Mouse (Mus musculus) lung, embryonic 16.5 days (tissue): Measurements from ENCODE around the gene Dnmt3l. TPM values are rescaled to one million over a fixed set of nuclear protein-coding genes. Genes with fewer than 3 reads are reported as not detected.
"Not testable (repeated sequence)": the region's sequence is repeated elsewhere in the genome, so short reads cannot be mapped to it uniquely, and the experiment has no call there.

Source experiments
- ATAC-seq: fragments of 200-750 bp; cut with Nextera tagmentation; 2 replicates; pipeline ENCODE4 v1.8.0; 2017; ENCODE audit warnings: low read depth, mild to moderate bottlenecking, moderate library complexity
- H3K27ac ChIP-seq: fragments of 300-500 bp; sonication (generic); 2 replicates; pipeline ENCODE4 v1.5.1; 2014; ENCODE audit warnings: mild to moderate bottlenecking, control low read depth, low read length
- H3K27me3 ChIP-seq: fragments of 300-500 bp; sonication (generic); 2 replicates; pipeline ENCODE4 v1.6.1; 2014; ENCODE audit warnings: low read depth, low read length, mixed read lengths; ENCODE audit not compliant: control insufficient read depth, insufficient read depth
- H3K36me3 ChIP-seq: fragments of 300-500 bp; sonication (generic); 2 replicates; pipeline ENCODE4 v1.6.1; 2014; ENCODE audit warnings: low read length; ENCODE audit not compliant: control insufficient read depth, insufficient read depth
- H3K4me1 ChIP-seq: fragments of 300-500 bp; sonication (generic); replicated peaks from 2 replicates; pipeline ENCODE4 v1.6.1; 2014; ENCODE audit warnings: low read length, mixed read lengths; ENCODE audit not compliant: control insufficient read depth, insufficient read depth
- H3K4me2 ChIP-seq: fragments of 300-500 bp; sonication (generic); 2 replicates; pipeline ENCODE4 v1.6.1; 2014; ENCODE audit warnings: low read depth, low read length, control low read depth
- H3K4me3 ChIP-seq: fragments of 300-500 bp; sonication (generic); 2 replicates; pipeline ENCODE4 v1.5.1; 2014; ENCODE audit warnings: mild to moderate bottlenecking, low read length, control low read depth
- H3K9ac ChIP-seq: fragments of 300-500 bp; sonication (generic); 2 replicates; pipeline ENCODE4 v1.6.1; 2014; ENCODE audit warnings: low read length, control low read depth
- H3K9me3 ChIP-seq: fragments of 300-500 bp; sonication (generic); 2 replicates; pipeline ENCODE4 v1.6.1; 2016; ENCODE audit warnings: low read length; ENCODE audit not compliant: control insufficient read depth
- WGBS: fragments of 180-500 bp; shearing (Covaris S2); extraction: QIAGEN DNeasy Blood & Tissue Kit; methylation state at CpG from one replicate; pipeline ENCODE4 v1.1.7; 2014; 5-methylcytosine and 5-hydroxymethylcytosine counted together
- polyA plus RNA-seq: library from polyadenylated mRNA; unstranded; fragments of >200 nt; fragmentation: Nextera tagmentation; extraction: Ambion mirVana; gene quantifications from 2 replicates; pipeline ENCODE4 v1.2.1, GENCODE M21; 2015

Gene Dnmt3l
- polyA plus RNA-seq, 1 experiment from 2014 or later, result 1.6 TPM

DNA sequence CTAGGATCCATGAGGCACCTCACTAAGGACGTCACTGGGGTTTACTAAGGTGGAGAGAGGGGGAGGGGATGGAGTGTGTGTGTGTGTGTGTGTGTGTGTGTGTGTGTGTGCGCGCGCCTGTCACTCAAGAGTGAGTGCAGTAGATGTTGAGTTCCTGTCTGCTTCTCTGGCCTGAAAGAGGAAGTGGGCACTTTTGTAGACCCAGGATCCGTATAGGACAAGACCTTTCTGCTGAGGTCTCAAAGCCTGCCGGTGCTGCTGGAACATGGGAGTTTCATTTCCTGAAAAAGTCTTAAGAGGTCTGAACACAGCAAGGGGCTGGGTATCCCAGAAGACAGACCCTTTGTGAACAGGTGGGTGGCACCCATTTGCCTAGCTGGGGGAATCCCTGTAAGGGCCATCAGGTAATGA is 45.4 kb downstream of the Dnmt3l start:
- H3K4me3 ChIP-seq, result no peak overlapping the region
- H3K36me3 ChIP-seq, result no peaks in the 10 kb centered on the region
- no peaks in the 10 kb centered on the region for H3K9me3 ChIP-seq
- WGBS, result 75% methylated on average over 6 of the region's 6 CpGs
- H3K4me2 ChIP-seq, result no peak overlapping the region
- H3K27ac ChIP-seq, result no peak overlapping the region
- no peaks in the 10 kb centered on the region for H3K27me3 ChIP-seq
- H3K9ac ChIP-seq, result no peak overlapping the region
- no peak for ATAC-seq
- no peaks in the 10 kb centered on the region for H3K4me1 ChIP-seq

- Histone ChIP-seq H3K4me2 (no peak overlapping the region), H3K27ac (no peak overlapping the region), H3K27me3 (no peaks in the 10 kb centered on the region), H3K4me1 (no peaks in the 10 kb centered on the region), H3K9ac (no peak overlapping the region), H3K4me3 (no peak overlapping the region), H3K36me3 (no peaks in the 10 kb centered on the region), H3K9me3 (no peaks in the 10 kb centered on the region)
- WGBS, result 46% methylated on average over 6 of the region's 6 CpGs
- ATAC-seq, result peak; percentile 26; the same call in 1 of the 2 replicates
Measured at GRCm38 (mm10) chr10:78090246-78090645, 48.5 kb downstream of the Dnmt3l start.

DNA sequence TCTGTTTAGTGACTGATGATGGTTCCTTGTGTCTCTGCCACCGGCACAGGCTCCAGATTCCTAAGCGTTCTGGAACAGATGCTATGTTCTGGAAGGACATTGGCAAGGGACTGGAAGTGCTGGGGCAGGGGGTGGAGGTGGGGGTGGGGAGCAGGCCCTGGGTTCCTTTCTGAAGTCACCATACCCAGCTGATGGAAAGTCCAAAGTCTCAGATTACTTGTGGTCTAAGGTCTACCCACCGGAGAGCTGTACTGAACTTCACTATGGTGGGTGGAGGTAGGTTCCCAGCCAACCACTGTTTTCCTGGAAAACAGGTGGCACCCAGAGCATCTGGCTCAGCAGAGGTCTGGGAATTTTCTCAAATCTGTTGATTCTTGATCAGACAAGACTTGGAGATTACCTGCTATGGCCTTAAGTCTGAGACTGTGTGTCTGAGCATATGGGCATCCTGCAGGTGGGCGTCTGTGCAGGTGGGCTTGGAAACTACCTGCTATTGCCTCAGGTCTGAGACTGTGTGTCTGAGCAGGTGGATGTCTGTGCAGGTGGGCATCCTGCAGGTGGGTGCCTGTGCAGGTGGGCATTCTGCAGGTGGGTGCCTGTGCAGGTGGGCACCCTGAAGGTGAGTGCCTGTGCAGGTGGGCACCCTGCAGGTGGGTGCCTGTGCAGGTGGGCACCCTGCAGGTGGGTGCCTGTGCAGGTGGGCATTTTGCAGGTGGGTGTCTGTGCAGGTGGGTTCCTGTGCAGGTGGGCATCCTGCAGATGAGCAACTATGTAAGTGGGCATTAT is 49.2 kb downstream of the Dnmt3l start:
- Histone ChIP-seq H3K4me1 (no peaks in the 10 kb centered on the region), H3K4me2 (no peak overlapping the region), H3K9ac (no peak overlapping the region), H3K36me3 (no peaks in the 10 kb centered on the region), H3K27me3 (no peaks in the 10 kb centered on the region), H3K27ac (no peak overlapping the region), H3K9me3 (no peaks in the 10 kb centered on the region), H3K4me3 (no peak overlapping the region)
- ATAC-seq, result no peak
- WGBS, result 75% methylated on average over 4 of the region's 4 CpGs

DNA sequence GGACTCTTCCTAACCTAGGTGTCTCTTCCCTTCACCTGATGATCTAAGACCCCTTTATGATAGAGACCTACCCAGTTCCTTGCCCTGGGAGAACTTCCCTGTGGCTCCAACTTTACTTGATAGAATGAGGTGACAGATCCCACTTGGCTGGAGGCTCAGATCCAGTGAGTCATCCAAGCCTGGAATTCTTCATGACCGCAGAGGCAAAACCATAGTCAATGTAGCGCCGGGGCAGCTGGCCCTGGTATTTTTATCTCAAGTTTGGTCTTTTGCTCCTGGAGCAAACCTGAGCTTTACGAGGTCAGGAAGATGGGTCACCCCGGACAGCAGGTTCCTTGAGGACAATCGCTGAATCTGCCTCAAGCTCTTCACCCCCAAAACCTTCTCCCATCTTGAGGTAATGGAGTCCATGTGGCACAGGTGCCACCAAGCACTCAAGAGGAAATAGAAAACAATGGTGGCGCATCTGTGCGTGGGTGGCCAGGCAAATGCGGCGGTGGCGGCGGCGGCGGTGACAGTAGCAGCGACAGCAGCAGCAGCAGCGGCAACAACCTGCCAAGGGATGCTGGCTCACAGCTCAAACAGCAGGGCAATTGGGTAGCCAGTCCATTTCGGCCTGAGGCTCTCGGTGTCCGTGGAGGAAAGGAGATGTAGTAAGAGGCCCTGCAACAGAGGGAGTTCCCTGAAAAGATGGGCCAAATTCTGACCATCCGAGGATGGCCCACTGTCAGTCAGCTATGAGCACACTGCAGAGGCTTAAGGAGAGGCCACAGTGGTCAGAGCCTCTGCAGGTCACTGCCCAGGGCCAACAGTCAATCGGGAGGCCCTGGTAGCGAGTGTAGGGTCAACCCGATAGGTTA is 50.3 kb downstream of the Dnmt3l start:
- Histone ChIP-seq H3K27me3 (no peaks in the 10 kb centered on the region), H3K4me1 (0 out of 2 replicates have a peak, but pooled peaks cover 3% of the 10 kb centered on the region), H3K36me3 (no peaks in the 10 kb centered on the region), H3K9ac (no peak overlapping the region), H3K9me3 (no peaks in the 10 kb centered on the region), H3K4me2 (no peak overlapping the region), H3K4me3 (no peak overlapping the region), H3K27ac (no peak overlapping the region)
- WGBS, result 80% methylated on average over 23 of the region's 23 CpGs
- ATAC-seq, result no peak

GRCm38 (mm10) chr10:78092725-78093029 is 50.9 kb downstream of the Dnmt3l start:
- no peak overlapping the region for H3K4me3 ChIP-seq
- no peak overlapping the region for H3K27ac ChIP-seq
- H3K9ac ChIP-seq, result no peak overlapping the region
- 0 out of 2 replicates have a peak, but pooled peaks cover 3% of the 10 kb centered on the region for H3K4me1 ChIP-seq
- ATAC-seq, result no peak
- H3K36me3 ChIP-seq, result no peaks in the 10 kb centered on the region
- H3K9me3 ChIP-seq, result no peaks in the 10 kb centered on the region
- 83% methylated on average over 13 of the region's 13 CpGs for WGBS
- H3K4me2 ChIP-seq, result no peak overlapping the region
- no peaks in the 10 kb centered on the region for H3K27me3 ChIP-seq

- Histone ChIP-seq H3K27ac (no peak overlapping the region), H3K9me3 (no peaks in the 10 kb centered on the region), H3K9ac (no peak overlapping the region), H3K4me2 (no peak overlapping the region), H3K36me3 (no peaks in the 10 kb centered on the region), H3K4me3 (no peak overlapping the region), H3K4me1 (0 out of 2 replicates have a peak, but pooled peaks cover 3% of the 10 kb centered on the region), H3K27me3 (no peaks in the 10 kb centered on the region)
- no peak for ATAC-seq
Measured at GRCm38 (mm10) chr10:78095221-78095620, 53.5 kb downstream of the Dnmt3l start.

GRCm38 (mm10) chr10:78095954-78096931 is 54.5 kb downstream of the Dnmt3l start:
- 76% methylated on average over 5 of the region's 5 CpGs for WGBS
- Histone ChIP-seq H3K4me3 (no peak overlapping the region), H3K9ac (no peak overlapping the region), H3K27ac (peak overlapping the region; percentile 22; the same call in 1 of the 2 replicates), H3K27me3 (no peaks in the 10 kb centered on the region), H3K4me2 (no peak overlapping the region), H3K9me3 (no peaks in the 10 kb centered on the region), H3K4me1 (peaks cover 7% of the 10 kb centered on the region; the same call in 1 of the 2 replicates), H3K36me3 (no peaks in the 10 kb centered on the region)
- ATAC-seq, result peak; percentile 43; the same call in 1 of the 2 replicates

DNA sequence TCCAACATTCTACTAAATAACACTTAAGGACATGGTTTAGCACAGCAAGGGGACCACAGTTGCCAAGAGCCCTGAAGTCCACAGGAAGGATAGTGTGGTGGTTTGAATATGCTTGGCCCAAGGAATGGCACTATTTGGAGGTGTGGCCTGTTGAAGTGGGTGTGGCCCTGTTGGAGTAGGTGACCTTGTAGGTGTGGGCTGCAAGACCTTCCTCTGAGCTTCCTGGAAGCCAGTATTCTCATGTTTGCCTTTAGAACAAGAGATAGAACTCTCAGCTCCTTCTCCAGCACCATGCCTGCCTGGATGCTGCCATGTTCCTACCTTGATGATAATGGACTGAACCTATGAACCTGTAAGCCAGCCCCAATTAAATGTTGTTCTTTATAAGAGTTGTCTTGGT is 58.1 kb downstream of the Dnmt3l start:
- not testable (repeated sequence) for ATAC-seq, H3K4me2 ChIP-seq, H3K27me3 ChIP-seq, H3K4me3 ChIP-seq, H3K9ac ChIP-seq, H3K27ac ChIP-seq, H3K9me3 ChIP-seq, H3K36me3 ChIP-seq
- H3K4me1 ChIP-seq, result peaks cover 16% of the 10 kb centered on the region; the same call in 1 of the 2 replicates
